Mouse (Mus musculus) left cerebral cortex, adult 2 months (tissue): ENCODE measurements around the gene 1700113H08Rik. TPM values are rescaled to one million over a fixed set of nuclear protein-coding genes. Genes with fewer than 3 reads are reported as not detected.

Experiments
- DNase-seq, 2 experiments: peaks; one replicate each; pipeline ENCODE4 v3.0.0; 2021 to 2022; ENCODE audit warnings: low spot score in 2 of 2, mixed read lengths in 1 of 2; ENCODE audit errors: extremely low spot score in 1 of 2
- H3K27ac ChIP-seq: fragments of 200-600 bp; 2 replicates; pipeline ENCODE4 v1.8.1; 2022
- H3K4me3 ChIP-seq: fragments of 200-600 bp; 2 replicates; pipeline ENCODE4 v1.8.1; 2022
- CTCF ChIP-seq: fragments of 200-600 bp; IDR thresholded peaks from 2 replicates; pipeline ENCODE4 v1.8.1; 2022; ENCODE audit warnings: antibody characterized with exemption, mild to moderate bottlenecking, moderate library complexity
- intact Hi-C: fragments of 180-260 bp; cut with DNase I; formaldehyde crosslinking; loops from one replicate; pipeline ENCODE4 v1.15.1; 2025
- total RNA-seq, 2 experiments: library from RNA; stranded (reverse); gene quantifications; 2 replicates each; pipeline ENCODE4 v1.2.3; 2021

Gene 1700113H08Rik
- total RNA-seq, 2 experiments from 2014 or later: not detected

- Histone ChIP-seq H3K27ac (no peak overlapping the region), H3K4me3 (no peak overlapping the region)
- intact Hi-C loops: no loop called here
- DNase-seq: no peak
- TF ChIP-seq CTCF: no peak
These were observed 20.8 kb upstream of the 1700113H08Rik start for GRCm38 (mm10) chr10:87037062-87037461.

- intact Hi-C loops: no loop called here
- no peak for TF ChIP-seq CTCF
- no peak for DNase-seq
- Histone ChIP-seq H3K4me3 (no peak overlapping the region), H3K27ac (no peak overlapping the region)
These were observed 18.5 kb upstream of the 1700113H08Rik start for GRCm38 (mm10) chr10:87039340-87039739.

GRCm38 (mm10) chr10:87039800-87040199, 18.0 kb upstream of the 1700113H08Rik start:
- DNase-seq: no peak
- no peak for TF ChIP-seq CTCF
- intact Hi-C loops: no loop called here
- H3K27ac ChIP-seq: no peak overlapping the region
- H3K4me3 ChIP-seq: no peak overlapping the region

GRCm38 (mm10) chr10:87041265-87041664, 16.6 kb upstream of the 1700113H08Rik start:
- Histone ChIP-seq H3K27ac (no peak overlapping the region), H3K4me3 (no peak overlapping the region)
- DNase-seq: no peak
- no peak for TF ChIP-seq CTCF
- intact Hi-C loops: no loop called here

- no peak for TF ChIP-seq CTCF
- DNase-seq: no peak
- Histone ChIP-seq H3K4me3 (no peak overlapping the region), H3K27ac (no peak overlapping the region)
- intact Hi-C loops: no loop called here
These were observed 12.6 kb upstream of the 1700113H08Rik start for GRCm38 (mm10) chr10:87045273-87045672.

- DNase-seq: no peak
- Histone ChIP-seq H3K27ac (no peak overlapping the region), H3K4me3 (no peak overlapping the region)
- intact Hi-C loops: no loop called here
- TF ChIP-seq CTCF: no peak
These were observed 11.4 kb upstream of the 1700113H08Rik start for GRCm38 (mm10) chr10:87046469-87046868.

- Histone ChIP-seq H3K4me3 (no peak overlapping the region), H3K27ac (no peak overlapping the region)
- intact Hi-C loops: no loop called here
- TF ChIP-seq CTCF: peak; percentile 2; the same call in 1 of the 2 replicates
- DNase-seq: no peak
These were observed 10.8 kb upstream of the 1700113H08Rik start for GRCm38 (mm10) chr10:87046931-87047468.

GRCm38 (mm10) chr10:87049179-87049578, 8.7 kb upstream of the 1700113H08Rik start:
- no peak overlapping the region for H3K27ac ChIP-seq
- no peak for TF ChIP-seq CTCF
- intact Hi-C loops: no loop called here
- no peak overlapping the region for H3K4me3 ChIP-seq
- no peak for DNase-seq

- no peak for TF ChIP-seq CTCF
- Histone ChIP-seq H3K27ac (no peak overlapping the region), H3K4me3 (no peak overlapping the region)
- intact Hi-C loops: no loop called here
- DNase-seq: no peak
These were observed 6.1 kb upstream of the 1700113H08Rik start for GRCm38 (mm10) chr10:87051714-87052113.

GRCm38 (mm10) chr10:87058251-87058925, 543 bp downstream of the 1700113H08Rik start:
- Histone ChIP-seq H3K27ac (peak overlapping the region; percentile 86), H3K4me3 (peak overlapping the region; percentile 37)
- intact Hi-C loops: no loop called here
- TF ChIP-seq CTCF: no peak
- DNase-seq: peak; percentile 73 to 78

- intact Hi-C loops: no loop called here
- Histone ChIP-seq H3K4me3 (no peak overlapping the region), H3K27ac (no peak overlapping the region)
- DNase-seq: no peak
- TF ChIP-seq CTCF: no peak
These were observed 1.1 kb downstream of the 1700113H08Rik start for GRCm38 (mm10) chr10:87058926-87059325.

GRCm38 (mm10) chr10:87059447-87059846, 1.6 kb downstream of the 1700113H08Rik start:
- Histone ChIP-seq H3K4me3 (no peak overlapping the region), H3K27ac (no peak overlapping the region)
- intact Hi-C loops: no loop called here
- no peak for DNase-seq
- no peak for TF ChIP-seq CTCF

GRCm38 (mm10) chr10:87084236-87084635, 26.4 kb downstream of the 1700113H08Rik start:
- Histone ChIP-seq H3K4me3 (no peak overlapping the region), H3K27ac (peak overlapping the region; percentile 47)
- intact Hi-C loops: loop anchor here (1.0 kb wide), 1 partner anchor 125 kb away; no protein-coding TSS in a partner anchor
- TF ChIP-seq CTCF: no peak
- peak; percentile 62 to 63 for DNase-seq
